Mouse (Mus musculus) kidney, adult 9 months (tissue): Measurements from ENCODE around the gene Lnx2.
A peak's percentile ranks its signal among the peaks of the same experiment; 100 is the strongest.

Source experiments
- DNase-seq: peaks from one replicate; pipeline ENCODE4 v3.0.0; 2022

Lnx2 gene

GRCm38 (mm10) chr5:147076799-147077165 is 396 bp upstream of the Lnx2 start, which contains the start of gene Polr1d:
Polr1d (plus strand) TSS chr5:147077050.
- DNase-seq, result no peak

GRCm38 (mm10) chr5:147075103-147076025 is 1.0 kb downstream of the Lnx2 start:
- DNase-seq, result peak; percentile 72

GRCm38 (mm10) chr5:147073805-147074204 is 2.6 kb downstream of the Lnx2 start:
- no peak for DNase-seq

GRCm38 (mm10) chr5:147071886-147072285 is 4.5 kb downstream of the Lnx2 start:
- peak; percentile 85 for DNase-seq

- DNase-seq, result peak; percentile 69
Observed at GRCm38 (mm10) chr5:147070791-147071516, 5.4 kb downstream of the Lnx2 start.

GRCm38 (mm10) chr5:147068876-147069275 is 7.5 kb downstream of the Lnx2 start:
- no peak for DNase-seq

GRCm38 (mm10) chr5:147066965-147067364 is 9.4 kb downstream of the Lnx2 start:
- no peak for DNase-seq

- no peak for DNase-seq
Observed at GRCm38 (mm10) chr5:147066129-147066528, 10.3 kb downstream of the Lnx2 start.

- DNase-seq, result no peak
Observed at GRCm38 (mm10) chr5:147063215-147063661, 13.1 kb downstream of the Lnx2 start.

- DNase-seq, result no peak
Observed at GRCm38 (mm10) chr5:147060024-147060423, 16.4 kb downstream of the Lnx2 start.

- DNase-seq, result no peak
Observed at GRCm38 (mm10) chr5:147059319-147059718, 17.1 kb downstream of the Lnx2 start.

GRCm38 (mm10) chr5:147058661-147059060 is 17.7 kb downstream of the Lnx2 start:
- DNase-seq, result no peak

- DNase-seq, result no peak
Observed at GRCm38 (mm10) chr5:147057626-147058414, 18.6 kb downstream of the Lnx2 start.

- no peak for DNase-seq
Observed at GRCm38 (mm10) chr5:147056712-147057290, 19.6 kb downstream of the Lnx2 start.

GRCm38 (mm10) chr5:147055572-147056245 is 20.7 kb downstream of the Lnx2 start:
- DNase-seq, result no peak

- no peak for DNase-seq
Observed at GRCm38 (mm10) chr5:147054747-147055270, 21.6 kb downstream of the Lnx2 start.

GRCm38 (mm10) chr5:147054328-147054727 is 22.1 kb downstream of the Lnx2 start:
- no peak for DNase-seq

GRCm38 (mm10) chr5:147053481-147053880 is 22.9 kb downstream of the Lnx2 start:
- no peak for DNase-seq

GRCm38 (mm10) chr5:147053071-147053470 is 23.3 kb downstream of the Lnx2 start:
- DNase-seq, result no peak

GRCm38 (mm10) chr5:147052309-147052558 is 24.2 kb downstream of the Lnx2 start:
- DNase-seq, result no peak

GRCm38 (mm10) chr5:147051500-147052308 is 24.7 kb downstream of the Lnx2 start:
- DNase-seq, result no peak
